Mouse (Mus musculus) T-helper 1 cell (primary cell): Measurements from ENCODE around the gene Map3k1.

Source experiments
- in situ Hi-C: fragments of 300-600 bp; cut with MboI, MseI; formaldehyde crosslinking; loops from one replicate; pipeline ENCODE4 v1.15.1; 2025; ENCODE audit warnings: high pct_unique_total_duplicates

Map3k1 gene

GRCm38 (mm10) chr13:111792130-111792974, 16.4 kb downstream of the Map3k1 start:
- in situ Hi-C loops, result loop anchor here (10.0 kb wide), 1 partner anchor 182 kb away; no protein-coding TSS in a partner anchor

- in situ Hi-C loops, result loop anchor here (10.0 kb wide), 1 partner anchor 183 kb away; no protein-coding TSS in a partner anchor
Measured at GRCm38 (mm10) chr13:111791596-111791995, 17.2 kb downstream of the Map3k1 start.

GRCm38 (mm10) chr13:111789420-111790065, 19.2 kb downstream of the Map3k1 start:
- in situ Hi-C loops, result loop anchor here (5.0 to 10.0 kb wide), 3 partner anchors 185 to 473 kb away; no protein-coding TSS in a partner anchor

GRCm38 (mm10) chr13:111788882-111789281, 19.9 kb downstream of the Map3k1 start:
- in situ Hi-C loops, result loop anchor here (5.0 to 10.0 kb wide), 2 partner anchors 206 to 473 kb away; no protein-coding TSS in a partner anchor

- in situ Hi-C loops, result loop anchor here (5.0 to 10.0 kb wide), 2 partner anchors 207 to 474 kb away; no protein-coding TSS in a partner anchor
Measured at GRCm38 (mm10) chr13:111787857-111788619, 20.8 kb downstream of the Map3k1 start.

- in situ Hi-C loops, result loop anchor here (5.0 to 10.0 kb wide), 2 partner anchors 208 to 476 kb away; no protein-coding TSS in a partner anchor
Measured at GRCm38 (mm10) chr13:111786584-111786983, 22.2 kb downstream of the Map3k1 start.

- in situ Hi-C loops, result loop anchor here (10.0 kb wide), 1 partner anchor 211 kb away; no protein-coding TSS in a partner anchor
Measured at GRCm38 (mm10) chr13:111783451-111783850, 25.3 kb downstream of the Map3k1 start.

GRCm38 (mm10) chr13:111779471-111779870, 29.3 kb downstream of the Map3k1 start:
- in situ Hi-C loops, result no loop called here

GRCm38 (mm10) chr13:111778606-111779005, 30.2 kb downstream of the Map3k1 start:
- in situ Hi-C loops, result no loop called here

GRCm38 (mm10) chr13:111777865-111778264, 30.9 kb downstream of the Map3k1 start:
- in situ Hi-C loops, result no loop called here

GRCm38 (mm10) chr13:111777179-111777578, 31.6 kb downstream of the Map3k1 start:
- in situ Hi-C loops, result no loop called here

GRCm38 (mm10) chr13:111772075-111772474, 36.7 kb downstream of the Map3k1 start:
- in situ Hi-C loops, result no loop called here

GRCm38 (mm10) chr13:111771232-111771631, 37.6 kb downstream of the Map3k1 start:
- in situ Hi-C loops, result no loop called here

GRCm38 (mm10) chr13:111770776-111771175, 38.0 kb downstream of the Map3k1 start:
- in situ Hi-C loops, result no loop called here

GRCm38 (mm10) chr13:111762526-111762925, 46.3 kb downstream of the Map3k1 start:
- in situ Hi-C loops, result no loop called here

- in situ Hi-C loops, result no loop called here
Measured at GRCm38 (mm10) chr13:111756986-111757385, 51.8 kb downstream of the Map3k1 start.

GRCm38 (mm10) chr13:111755937-111756336, 52.9 kb downstream of the Map3k1 start:
- in situ Hi-C loops, result no loop called here

- in situ Hi-C loops, result no loop called here
Measured at GRCm38 (mm10) chr13:111755377-111755776, 53.4 kb downstream of the Map3k1 start.

GRCm38 (mm10) chr13:111753321-111753720, 55.5 kb downstream of the Map3k1 start:
- in situ Hi-C loops, result no loop called here

- in situ Hi-C loops, result loop anchor here (10.0 to 25.0 kb wide), 3 partner anchors 214 to 1361 kb away; partner anchors contain the start of gene Plk2
Measured at GRCm38 (mm10) chr13:111748301-111749062, 60.3 kb downstream of the Map3k1 start.

- in situ Hi-C loops, result loop anchor here (10.0 to 25.0 kb wide), 3 partner anchors 212 to 1360 kb away; partner anchors contain the start of gene Plk2
Measured at GRCm38 (mm10) chr13:111746831-111747230, 62.0 kb downstream of the Map3k1 start.
